In genomic region chr15:13173840-13174617, GRCm38 (mm10) we compare ENCODE assay signal across 9 mouse cellular contexts. TPM values are rescaled to one million over a fixed set of nuclear protein-coding genes. Genes with fewer than 3 reads are reported as not detected.
DNase-seq lines count a peak whose midpoint lies in the region; ATAC-seq and TF ChIP-seq lines count a peak whose summit lies in the region.
"Had no signal": no experiment of that assay in that cellular context is flagged by ENCODE, and none has a peak within 500 bp of the region (broad histone marks: within the 10 kb centered on the region; RNA-seq: fewer than 3 reads in every experiment).

No protein-coding gene starts in this region.

- no peak for TF ChIP-seq EP300 in ES-Bruce4 (IDR thresholded peaks at IDR 0.05; ENCODE audit: insufficient read depth, low read depth, low read length)

- peak overlapping the region; percentile 83 for H3K27ac ChIP-seq in heart, embryonic 10.5 days
- H3K27ac ChIP-seq in ES-Bruce4 (ENCODE audit: insufficient read depth, low read length) = no peak overlapping the region
- H3K27ac ChIP-seq in forebrain, embryonic 15.5 days (replicated peaks) = peak overlapping the region; percentile 77
- H3K27ac ChIP-seq in liver, embryonic 16.5 days (ENCODE audit: low read length) = no peak overlapping the region

- no peak for TF ChIP-seq CTCF in ES-Bruce4 (IDR thresholded peaks at IDR 0.05; ENCODE audit: low read depth, low read length)

- H3K4me1 ChIP-seq in heart, embryonic 10.5 days = peaks cover 12% of the 10 kb centered on the region; the same call in 1 of the 2 replicates
- H3K4me1 ChIP-seq in ES-Bruce4 (ENCODE audit: control insufficient read depth, insufficient read depth, low read length) = no peaks in the 10 kb centered on the region
- H3K4me1 ChIP-seq in forebrain, embryonic 15.5 days = peaks cover 31% of the 10 kb centered on the region
- H3K4me1 ChIP-seq in liver, embryonic 16.5 days (ENCODE audit: control insufficient read depth, low read depth, low read length) = no peaks in the 10 kb centered on the region

- TF ChIP-seq POLR2A in ES-Bruce4 (IDR thresholded peaks at IDR 0.05; ENCODE audit: insufficient read depth, low read length) = no peak

- no peak for DNase-seq in heart, embryonic 10.5 days (ENCODE audit: low spot score)
- DNase-seq in heart, adult 18-20 months = no peak
- DNase-seq in frontal cortex, postnatal 14 days (ENCODE audit: low spot score in 2 of 2) = no peak
- no peak for DNase-seq in adrenal gland, postnatal 36 days
- no peak for DNase-seq in adrenal gland, postnatal 14 days

- peaks cover 5% of the 10 kb centered on the region; the same call in 1 of the 2 replicates for H3K27me3 ChIP-seq in heart, embryonic 10.5 days (ENCODE audit: insufficient read depth, poor library complexity, severe bottlenecking)
- peaks cover 19% of the 10 kb centered on the region for H3K27me3 ChIP-seq in ES-Bruce4 (ENCODE audit: control insufficient read depth, insufficient read depth, low read length, poor library complexity, severe bottlenecking)
- peaks cover 3% of the 10 kb centered on the region; the same call in 1 of the 2 replicates for H3K27me3 ChIP-seq in forebrain, embryonic 15.5 days
- peaks cover 37% of the 10 kb centered on the region for H3K27me3 ChIP-seq in liver, embryonic 16.5 days (ENCODE audit: control insufficient read depth, insufficient read depth, low read depth, low read length)

- H3K4me2 ChIP-seq in forebrain, embryonic 15.5 days (replicated peaks) = peak overlapping the region; percentile 83
- peak overlapping the region; percentile 40 for H3K4me2 ChIP-seq in liver, embryonic 16.5 days (ENCODE audit: low read depth, low read length)

- H3K36me3 ChIP-seq in heart, embryonic 10.5 days = no peaks in the 10 kb centered on the region
- H3K36me3 ChIP-seq in ES-Bruce4 (ENCODE audit: control insufficient read depth, insufficient read depth, low read length, poor library complexity, severe bottlenecking) = no peaks in the 10 kb centered on the region
- H3K36me3 ChIP-seq in forebrain, embryonic 15.5 days = no peaks in the 10 kb centered on the region
- H3K36me3 ChIP-seq in liver, embryonic 16.5 days (ENCODE audit: control insufficient read depth, insufficient read depth) = no peaks in the 10 kb centered on the region

- peak overlapping the region; percentile 77 for H3K4me3 ChIP-seq in heart, embryonic 10.5 days
- peak overlapping the region; percentile 6; the same call in 1 of the 2 replicates for H3K4me3 ChIP-seq in ES-Bruce4 (ENCODE audit: low read depth, low read length)
- peak overlapping the region; percentile 63 for H3K4me3 ChIP-seq in forebrain, embryonic 15.5 days
- H3K4me3 ChIP-seq in liver, embryonic 16.5 days (ENCODE audit: low read depth, low read length) = no peak overlapping the region
- H3K4me3 ChIP-seq: erythroblast, embryonic 14.5 days had no signal

- WGBS in heart, embryonic 10.5 days = 2% methylated on average over 27 of the region's 27 CpGs
- WGBS in forebrain, embryonic 15.5 days = 1% methylated on average over 27 of the region's 27 CpGs
- WGBS in liver, embryonic 16.5 days (ENCODE audit: insufficient replicate concordance) = 2% methylated on average over 27 of the region's 27 CpGs

- no peak overlapping the region for H3K9ac ChIP-seq in ES-Bruce4 (ENCODE audit: low read depth, poor library complexity, severe bottlenecking)
- peak overlapping the region; percentile 62 for H3K9ac ChIP-seq in forebrain, embryonic 15.5 days (replicated peaks)
- H3K9ac ChIP-seq in liver, embryonic 16.5 days (ENCODE audit: low read depth, low read length) = no peak overlapping the region

- no peaks in the 10 kb centered on the region for H3K9me3 ChIP-seq in heart, embryonic 10.5 days
- no peaks in the 10 kb centered on the region for H3K9me3 ChIP-seq in ES-Bruce4 (replicated peaks; ENCODE audit: control insufficient read depth, insufficient read depth, low read length, poor library complexity, severe bottlenecking)
- H3K9me3 ChIP-seq in forebrain, embryonic 15.5 days = no peaks in the 10 kb centered on the region
- H3K9me3 ChIP-seq in liver, embryonic 16.5 days (replicated peaks; ENCODE audit: control insufficient read depth, low read length) = no peaks in the 10 kb centered on the region

- peak; percentile 33 for ATAC-seq in forebrain, embryonic 15.5 days (replicated peaks)
- no peak for ATAC-seq in liver, embryonic 16.5 days (ENCODE audit: low read depth)

RNA-seq across cellular contexts. Expression of gene Cdh6, which starts 0.6 kb away (rescaled TPM):
- 3.0 and 5.1 TPM in 2 replicates for polyA plus RNA-seq in heart, embryonic 10.5 days (2016; fragmentation: Nextera tagmentation; extraction: Ambion mirVana)
- total RNA-seq in heart, adult 18-20 months (2021) = under 1 TPM; 0.39 to 0.55 TPM
- 0.12 and 0.41 TPM in 2 replicates for polyA plus RNA-seq in ES-Bruce4 (2011; ENCODE audit: insufficient read depth, insufficient read length, low read depth, missing spikeins)
- 9.3 and 10.3 TPM in 2 replicates for polyA plus RNA-seq in forebrain, embryonic 15.5 days (2015; fragmentation: Nextera tagmentation; extraction: Ambion mirVana)
- 0.09 and 0.19 TPM in 2 replicates for polyA plus RNA-seq in liver, embryonic 16.5 days (2015; fragmentation: Nextera tagmentation; extraction: Ambion mirVana)
- 10 to 100 TPM; 21.0 to 24.4 TPM for total RNA-seq in adrenal gland, postnatal 36 days (2021)
- 23.1 and 24.2 TPM in 2 replicates for total RNA-seq in adrenal gland, postnatal 14 days (2021)
- polyA plus RNA-seq: erythroblast, embryonic 14.5 days had no signal

Comparison
In these comparisons a context has a peak if more than half of its experiments do, and no peak if none do; other contexts are left out.
1. H3K27ac ChIP-seq: peak in heart, embryonic 10.5 days (single experiment) and forebrain, embryonic 15.5 days (single experiment); none in ES-Bruce4 (single experiment) and liver, embryonic 16.5 days (single experiment).